Mouse (Mus musculus) embryonic facial prominence, embryonic 13.5 days (tissue): ENCODE results near the gene Gm17455. TPM values are rescaled to one million over a fixed set of nuclear protein-coding genes. Genes with fewer than 3 reads are reported as not detected.

Source experiments
- ATAC-seq: fragments of 200-750 bp; cut with Nextera tagmentation; 2 replicates; pipeline ENCODE4 v1.8.0; 2017; ENCODE audit warnings: low read depth; ENCODE audit not compliant: insufficient number of reproducible peaks, insufficient read depth, low FRiP score, low TSS enrichment
- H3K27ac ChIP-seq: fragments of 300-500 bp; sonication (generic); 2 replicates; pipeline ENCODE4 v1.5.1; 2015; ENCODE audit warnings: moderate library complexity, mild to moderate bottlenecking, inconsistent platforms
- H3K27me3 ChIP-seq: fragments of 300-500 bp; sonication (generic); 2 replicates; pipeline ENCODE4 v1.6.1; 2015; ENCODE audit warnings: mild to moderate bottlenecking, inconsistent platforms
- H3K36me3 ChIP-seq: fragments of 300-500 bp; sonication (generic); 2 replicates; pipeline ENCODE4 v1.6.1; 2015; ENCODE audit warnings: mild to moderate bottlenecking, inconsistent platforms
- H3K4me1 ChIP-seq: fragments of 300-500 bp; sonication (generic); 2 replicates; pipeline ENCODE4 v1.6.1; 2015; ENCODE audit warnings: inconsistent platforms
- H3K4me2 ChIP-seq: fragments of 300-500 bp; sonication (generic); 2 replicates; pipeline ENCODE4 v1.6.1; 2015; ENCODE audit warnings: moderate library complexity, mild to moderate bottlenecking, inconsistent platforms
- H3K4me3 ChIP-seq: fragments of 300-500 bp; sonication (generic); 2 replicates; pipeline ENCODE4 v1.5.1; 2015; ENCODE audit warnings: mild to moderate bottlenecking, inconsistent platforms
- H3K9ac ChIP-seq: fragments of 300-500 bp; sonication (generic); 2 replicates; pipeline ENCODE4 v1.6.1; 2015; ENCODE audit warnings: mild to moderate bottlenecking, inconsistent platforms
- H3K9me3 ChIP-seq: fragments of 300-500 bp; sonication (generic); 2 replicates; pipeline ENCODE4 v1.6.1; 2016; ENCODE audit warnings: inconsistent platforms
- WGBS: fragments of 180-500 bp; shearing (Covaris S2); methylation state at CpG from one replicate; pipeline ENCODE4 v1.1.7; 2015; ENCODE audit warnings: mixed read lengths; 5-methylcytosine and 5-hydroxymethylcytosine counted together
- polyA plus RNA-seq: library from polyadenylated mRNA; unstranded; fragments of >200 nt; fragmentation: Nextera tagmentation; extraction: Ambion mirVana; gene quantifications from 2 replicates; pipeline ENCODE4 v1.2.1, GENCODE M21; 2015

Gene Gm17455
- 1.9 and 2.0 TPM in 2 replicates for polyA plus RNA-seq

- Histone ChIP-seq H3K36me3 (no peaks in the 10 kb centered on the region), H3K4me2 (no peak within 1 kb of the TSS), H3K4me3 (no peak within 1 kb of the TSS), H3K9ac (peak within 1 kb of the TSS; percentile 33), H3K27me3 (no peaks in the 10 kb centered on the region), H3K4me1 (0 out of 2 replicates have a peak, but pooled peaks cover 10% of the 10 kb centered on the region), H3K27ac (no peak within 1 kb of the TSS), H3K9me3 (no peaks in the 10 kb centered on the region)
- no peak for ATAC-seq
- 49% methylated on average over 7 of the region's 7 CpGs for WGBS
These were observed at the start of gene Gm17455 for GRCm38 (mm10) chr10:60399449-60399848. TSS of gene Gm17455 (plus strand) at chr10:60399726.

- H3K4me2 ChIP-seq = peak overlapping the region; percentile 37
- peak overlapping the region; percentile 82; the same call in 1 of the 2 replicates for H3K27ac ChIP-seq
- peaks cover 73% of the 10 kb centered on the region for H3K4me1 ChIP-seq
- no peaks in the 10 kb centered on the region for H3K9me3 ChIP-seq
- 37% methylated on average over 5 of the region's 5 CpGs for WGBS
- H3K36me3 ChIP-seq = no peaks in the 10 kb centered on the region
- H3K27me3 ChIP-seq = peaks cover 15% of the 10 kb centered on the region
- H3K9ac ChIP-seq = no peak overlapping the region
- ATAC-seq = no peak
- peak overlapping the region; percentile 26 for H3K4me3 ChIP-seq
These were observed 49.3 kb upstream of the Gm17455 start for GRCm38 (mm10) chr10:60350077-60350804.

GRCm38 (mm10) chr10:60350805-60351167, 48.7 kb upstream of the Gm17455 start:
- WGBS = 29% methylated on average over 3 of the region's 3 CpGs
- Histone ChIP-seq H3K4me3 (peak overlapping the region; percentile 26), H3K4me1 (peaks cover 78% of the 10 kb centered on the region), H3K9ac (no peak overlapping the region), H3K4me2 (peak overlapping the region; percentile 37), H3K9me3 (no peaks in the 10 kb centered on the region), H3K27ac (peak overlapping the region; percentile 82), H3K36me3 (no peaks in the 10 kb centered on the region), H3K27me3 (peaks cover 15% of the 10 kb centered on the region)
- ATAC-seq = no peak

DNA sequence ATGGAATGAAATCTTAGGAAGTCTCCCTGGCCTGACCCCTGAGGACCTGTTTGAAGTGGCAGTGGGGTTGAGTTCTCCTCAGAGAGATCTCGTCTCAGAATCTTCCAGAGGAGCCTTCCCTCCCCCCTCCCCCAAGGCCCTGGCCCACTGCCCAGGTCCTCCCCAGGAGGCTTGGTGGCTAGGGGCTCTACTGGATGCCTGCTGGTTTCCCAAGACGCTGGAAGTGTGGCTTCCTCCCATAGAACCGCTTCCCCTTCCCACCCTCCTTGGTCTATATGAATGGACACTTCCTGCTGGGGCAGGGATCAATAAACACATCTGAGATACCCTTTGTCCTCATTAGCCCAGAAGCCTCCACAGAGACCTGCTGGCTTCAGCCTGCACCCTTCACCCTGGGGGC, 48.3 kb upstream of the Gm17455 start:
- Histone ChIP-seq H3K4me2 (peak overlapping the region; percentile 37; the same call in 1 of the 2 replicates), H3K4me1 (peaks cover 77% of the 10 kb centered on the region)
- 14% methylated on average over 3 of the region's 3 CpGs for WGBS

DNA sequence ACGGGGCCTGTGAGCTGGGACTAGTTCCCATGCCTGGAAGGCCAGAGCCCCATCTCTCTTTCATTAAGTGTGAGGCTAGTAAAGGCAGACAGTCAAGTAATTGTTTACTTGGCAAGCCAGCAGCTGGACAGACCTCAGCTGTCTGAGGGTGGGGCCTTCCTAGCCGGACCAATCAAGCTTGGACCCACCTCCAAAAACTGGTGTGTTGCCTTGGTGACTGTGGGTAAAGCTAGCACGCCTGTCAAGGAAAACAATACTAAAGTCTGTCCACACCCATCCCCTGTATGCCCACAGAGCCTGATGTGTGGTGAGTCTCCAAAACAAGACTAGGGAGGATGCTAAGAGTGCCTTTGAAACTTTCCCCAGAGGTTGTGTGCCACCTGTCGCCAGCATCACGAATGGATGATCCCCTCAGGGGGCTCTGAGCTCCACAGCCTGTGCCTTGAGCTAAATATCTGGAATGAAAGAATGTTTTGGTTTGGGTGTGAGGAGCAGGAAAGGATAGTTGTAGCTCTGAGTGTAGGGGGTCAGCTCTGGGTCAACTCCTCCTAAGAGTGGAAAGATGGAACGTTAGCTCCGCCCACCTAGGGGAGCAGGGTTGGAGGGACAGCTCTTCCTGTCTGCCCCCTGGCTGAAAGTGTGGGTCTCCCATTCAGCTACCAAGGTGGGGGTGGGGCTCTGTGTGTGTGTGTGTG, 47.6 kb upstream of the Gm17455 start:
- Histone ChIP-seq H3K9me3 (no peaks in the 10 kb centered on the region), H3K27me3 (peaks cover 10% of the 10 kb centered on the region), H3K4me1 (peaks cover 70% of the 10 kb centered on the region), H3K9ac (no peak overlapping the region), H3K36me3 (no peaks in the 10 kb centered on the region), H3K4me2 (no peak overlapping the region), H3K27ac (peak overlapping the region; percentile 82), H3K4me3 (no peak overlapping the region)
- peak; percentile 43; the same call in 1 of the 2 replicates for ATAC-seq
- 18% methylated on average over 7 of the region's 7 CpGs for WGBS

More for the DNA sequence above, 48.3 kb upstream of the Gm17455 start:
- Histone ChIP-seq H3K27me3 (peaks cover 13% of the 10 kb centered on the region), H3K27ac (peak overlapping the region; percentile 82), H3K36me3 (no peaks in the 10 kb centered on the region), H3K9ac (no peak overlapping the region), H3K4me3 (no peak overlapping the region), H3K9me3 (no peaks in the 10 kb centered on the region)
- no peak for ATAC-seq

DNA sequence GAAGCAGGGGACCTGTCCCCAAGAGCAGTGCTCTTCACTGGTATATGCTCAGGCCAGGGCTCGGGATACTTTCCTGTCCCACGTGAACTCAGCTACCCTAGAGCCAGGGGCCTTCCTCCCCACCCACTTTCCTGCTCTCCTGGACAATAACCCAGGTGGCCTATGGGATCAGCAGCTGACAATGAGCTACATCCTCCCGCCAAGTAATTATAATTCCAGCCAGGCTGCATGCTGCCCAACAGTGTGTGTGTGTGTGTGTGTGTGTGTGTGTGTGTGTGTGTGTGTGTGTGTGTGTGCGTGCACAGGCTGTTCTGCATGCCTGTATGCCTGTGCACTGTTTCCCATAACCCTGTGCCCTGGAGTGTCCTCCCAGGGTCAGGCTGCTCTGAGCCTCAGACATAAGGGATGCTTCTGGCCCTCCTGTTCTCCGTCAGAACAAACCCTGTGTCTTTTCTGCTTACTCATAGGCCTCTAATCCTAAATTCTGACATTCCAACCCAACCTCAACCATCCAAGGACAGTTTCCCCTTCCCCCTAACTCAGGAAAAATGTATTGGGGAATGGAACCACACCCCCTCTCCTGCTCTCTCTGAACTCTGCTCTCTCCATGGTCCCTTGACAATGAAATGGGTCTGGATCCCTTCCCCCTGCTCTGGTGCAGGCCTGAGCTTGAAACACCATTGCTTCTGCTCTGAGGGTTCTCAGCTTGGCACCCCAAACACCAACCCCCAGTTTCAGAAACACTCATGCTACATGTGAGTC, 46.1 kb upstream of the Gm17455 start:
- H3K4me3 ChIP-seq = no peak overlapping the region
- H3K4me1 ChIP-seq = peaks cover 57% of the 10 kb centered on the region
- 55% methylated on average over 5 of the region's 5 CpGs for WGBS
- no peak for ATAC-seq
- H3K27me3 ChIP-seq = no peaks in the 10 kb centered on the region
- H3K4me2 ChIP-seq = no peak overlapping the region
- no peak overlapping the region for H3K9ac ChIP-seq
- H3K27ac ChIP-seq = peak overlapping the region; percentile 16; the same call in 1 of the 2 replicates
- H3K36me3 ChIP-seq = no peaks in the 10 kb centered on the region
- no peaks in the 10 kb centered on the region for H3K9me3 ChIP-seq

DNA sequence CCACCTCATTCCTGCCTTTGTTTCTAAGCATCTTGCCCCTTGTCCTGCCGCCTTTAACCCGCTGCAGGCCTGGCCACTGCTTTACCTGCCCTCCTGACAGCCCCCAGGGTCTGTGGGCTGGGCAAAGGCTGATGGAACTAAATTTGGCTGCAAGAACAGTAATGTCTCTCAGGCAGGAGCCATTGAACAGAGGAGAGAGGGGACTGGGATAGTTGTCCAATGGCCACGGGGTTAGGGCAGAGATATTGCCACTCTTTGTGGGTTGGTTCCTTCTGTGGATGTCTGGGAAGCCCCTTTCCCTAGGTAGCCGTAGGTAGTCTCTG, 45.6 kb upstream of the Gm17455 start:
- H3K36me3 ChIP-seq = no peaks in the 10 kb centered on the region
- no peaks in the 10 kb centered on the region for H3K9me3 ChIP-seq
- H3K27me3 ChIP-seq = no peaks in the 10 kb centered on the region
- no peak overlapping the region for H3K4me3 ChIP-seq
- peak overlapping the region; percentile 78; the same call in 1 of the 2 replicates for H3K27ac ChIP-seq
- peaks cover 59% of the 10 kb centered on the region for H3K4me1 ChIP-seq
- no peak overlapping the region for H3K4me2 ChIP-seq
- ATAC-seq = no peak
- H3K9ac ChIP-seq = no peak overlapping the region
- 90% methylated on average over 4 of the region's 4 CpGs for WGBS

GRCm38 (mm10) chr10:60354881-60355677, 44.4 kb upstream of the Gm17455 start:
- H3K27me3 ChIP-seq = no peaks in the 10 kb centered on the region
- 50% methylated on average over 11 of the region's 11 CpGs for WGBS
- H3K27ac ChIP-seq = peak overlapping the region; percentile 78
- H3K36me3 ChIP-seq = no peaks in the 10 kb centered on the region
- no peak for ATAC-seq
- H3K4me3 ChIP-seq = no peak overlapping the region
- no peak overlapping the region for H3K9ac ChIP-seq
- H3K4me1 ChIP-seq = peaks cover 55% of the 10 kb centered on the region
- H3K9me3 ChIP-seq = no peaks in the 10 kb centered on the region
- no peak overlapping the region for H3K4me2 ChIP-seq

DNA sequence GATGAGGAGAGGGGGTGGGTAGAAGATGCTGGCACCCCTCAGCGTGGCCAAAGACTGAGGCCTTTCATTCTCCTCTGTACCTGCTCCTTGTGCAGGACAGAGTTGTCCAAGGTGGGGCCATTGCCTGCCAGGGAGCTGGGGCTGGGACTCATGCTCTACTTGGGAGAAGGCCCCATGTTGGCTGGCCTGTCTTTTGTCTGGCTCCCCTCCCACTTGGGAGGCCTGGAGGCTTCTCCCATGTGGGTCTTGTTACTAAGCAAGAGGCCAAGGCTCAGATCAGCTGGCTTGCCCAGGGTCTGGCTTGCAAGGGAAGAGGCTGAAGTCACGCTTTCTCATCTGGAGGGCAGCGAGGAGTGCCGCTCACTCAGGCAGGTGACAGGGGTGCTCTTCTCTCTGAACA, 42.1 kb upstream of the Gm17455 start:
- Histone ChIP-seq H3K36me3 (no peaks in the 10 kb centered on the region), H3K27ac (no peak overlapping the region), H3K9ac (no peak overlapping the region), H3K4me2 (no peak overlapping the region), H3K4me3 (no peak overlapping the region), H3K9me3 (no peaks in the 10 kb centered on the region), H3K27me3 (no peaks in the 10 kb centered on the region), H3K4me1 (peaks cover 43% of the 10 kb centered on the region)
- no peak for ATAC-seq
- 79% methylated on average over 4 of the region's 4 CpGs for WGBS

DNA sequence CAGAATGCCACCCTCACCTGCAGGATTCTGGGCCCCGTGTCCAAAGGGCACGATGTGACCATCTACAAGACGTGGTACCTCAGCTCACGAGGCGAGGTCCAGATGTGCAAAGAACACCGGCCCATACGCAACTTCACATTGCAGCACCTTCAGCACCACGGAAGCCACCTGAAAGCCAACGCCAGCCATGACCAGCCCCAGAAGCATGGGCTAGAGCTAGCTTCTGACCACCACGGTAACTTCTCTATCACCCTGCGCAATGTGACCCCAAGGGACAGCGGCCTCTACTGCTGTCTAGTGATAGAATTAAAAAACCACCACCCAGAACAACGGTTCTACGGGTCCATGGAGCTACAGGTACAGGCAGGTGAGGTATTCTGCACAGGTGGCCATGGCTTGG, 41.6 kb upstream of the Gm17455 start:
- no peaks in the 10 kb centered on the region for H3K27me3 ChIP-seq
- no peak overlapping the region for H3K9ac ChIP-seq
- no peak for ATAC-seq

DNA sequence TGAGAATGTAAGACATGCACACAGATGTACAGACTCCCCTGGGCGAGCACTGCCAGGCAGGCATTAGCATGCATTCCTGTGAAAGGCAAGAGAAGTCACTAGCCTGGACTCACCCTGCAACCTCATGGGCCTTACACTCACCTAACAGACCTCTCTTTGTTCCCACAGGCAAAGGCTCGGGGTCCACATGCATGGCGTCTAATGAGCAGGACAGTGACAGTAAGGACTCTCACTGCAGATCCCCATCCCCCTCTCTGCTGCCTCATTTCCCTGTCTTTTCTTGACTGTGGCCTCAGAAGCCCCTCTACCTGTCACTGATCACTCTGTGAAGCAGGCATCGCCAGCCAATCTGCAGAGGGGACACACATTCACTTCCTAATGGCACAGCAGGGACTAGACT, 40.8 kb upstream of the Gm17455 start:
- 31% methylated on average over 4 of the region's 4 CpGs for WGBS
- no peaks in the 10 kb centered on the region for H3K36me3 ChIP-seq
- no peak overlapping the region for H3K4me3 ChIP-seq
- ATAC-seq = no peak
- no peak overlapping the region for H3K9ac ChIP-seq
- no peak overlapping the region for H3K27ac ChIP-seq
- peaks cover 37% of the 10 kb centered on the region for H3K4me1 ChIP-seq
- no peak overlapping the region for H3K4me2 ChIP-seq
- H3K27me3 ChIP-seq = no peaks in the 10 kb centered on the region
- H3K9me3 ChIP-seq = no peaks in the 10 kb centered on the region

More for the DNA sequence above, 41.6 kb upstream of the Gm17455 start:
- Histone ChIP-seq H3K4me1 (peaks cover 41% of the 10 kb centered on the region), H3K36me3 (no peaks in the 10 kb centered on the region), H3K9me3 (no peaks in the 10 kb centered on the region), H3K27ac (no peak overlapping the region), H3K4me3 (no peak overlapping the region), H3K4me2 (no peak overlapping the region)
- WGBS = 94% methylated on average over 14 of the region's 14 CpGs
